ENCODE assay signal across 19 mouse cellular contexts in the genomic region with DNA sequence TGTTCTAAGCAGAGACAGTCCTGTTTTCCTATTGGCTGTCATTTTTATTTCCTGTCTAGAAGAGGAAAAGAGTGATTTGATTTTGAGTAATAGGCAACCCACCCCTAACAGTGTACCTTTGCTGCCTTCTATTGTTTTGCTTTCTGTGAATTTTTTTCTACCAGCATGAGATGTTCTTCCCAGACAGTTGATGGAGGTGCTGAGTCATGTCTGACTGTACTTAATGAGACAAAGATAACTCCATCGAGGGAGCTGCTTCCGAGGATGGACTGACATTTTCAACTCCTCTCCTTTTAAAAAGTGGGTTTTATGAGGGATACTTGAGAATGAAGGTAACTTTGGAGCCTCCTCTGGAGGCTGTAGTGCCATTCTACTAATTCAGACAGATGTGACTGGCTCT.
DNase-seq lines count a peak whose midpoint lies in the region; TF ChIP-seq lines count a peak whose summit lies in the region.
"Had no signal": no experiment of that assay in that cellular context is flagged by ENCODE, and none has a peak within 500 bp of the region (broad histone marks: within the 10 kb centered on the region; RNA-seq: fewer than 3 reads in every experiment).

No protein-coding gene starts in this region.

- no peak for TF ChIP-seq CTCF in embryonic fibroblast, embryonic 13.5 days (IDR thresholded peaks at IDR 0.05; ENCODE audit: borderline replicate concordance, insufficient read depth, low read length)
- TF ChIP-seq CTCF in lung, adult 2 months (IDR thresholded peaks at IDR 0.05; ENCODE audit: insufficient read depth, low read length), result no peak
- no peak for TF ChIP-seq CTCF in left cerebral cortex, adult 2 months (IDR thresholded peaks at IDR 0.05)

- WGBS in lung, adult 2 months, result 41% methylated on average over 2 of the region's 2 CpGs

- intact Hi-C loops in left cerebral cortex, adult 2 months (cut with DNase I), result loop anchor here (5.0 kb wide), 1 partner anchor 64 kb away; a partner anchor contains a TSS

- H3K4me1 ChIP-seq in embryonic fibroblast, embryonic 13.5 days (ENCODE audit: control insufficient read depth, insufficient read depth, low read length), result peaks cover 7% of the 10 kb centered on the region
- H3K4me1 ChIP-seq in lung, adult 2 months (ENCODE audit: control insufficient read depth, insufficient read depth, low read length), result peaks cover 8% of the 10 kb centered on the region
- H3K4me1 ChIP-seq: hindbrain, embryonic 12.5 days; hindbrain, embryonic 15.5 days; intestine, embryonic 15.5 days had no signal

- DNase-seq in 3T3-L1 (ENCODE audit: low read depth, low spot score), result peak; percentile 54
- DNase-seq in MEL-GATA-1-ER (ENCODE audit: extremely low read depth, low read depth), result peak; percentile 3
- no peak for DNase-seq in lung, adult 2 months
- no peak for DNase-seq in layer of hippocampus, adult 9-11 months
- DNase-seq in left cerebral cortex, adult 2 months (ENCODE audit: extremely low spot score in 1 of 2, low spot score in 2 of 2), result no peak
- DNase-seq: adrenal gland, adult 2 months; adrenal gland, postnatal 14 days; B cell, adult 2 months; cerebellum, adult 18-20 months; cerebellum, adult 9-10 months; cerebellum, postnatal 14 days; forebrain, postnatal 0 days; gastrocnemius, adult 2 months; gastrocnemius, postnatal 14 days; heart, adult 11 months had no signal

- no peak overlapping the region for H3K4me3 ChIP-seq in embryonic fibroblast, embryonic 13.5 days (ENCODE audit: insufficient read depth, low read length)
- no peak overlapping the region for H3K4me3 ChIP-seq in lung, adult 2 months (replicated peaks; ENCODE audit: extremely low read depth, low read depth, low read length)
- no peak overlapping the region for H3K4me3 ChIP-seq in left cerebral cortex, adult 2 months
- H3K4me3 ChIP-seq: gastrocnemius, adult 2 months; hindbrain, embryonic 12.5 days; hindbrain, embryonic 15.5 days; intestine, embryonic 15.5 days had no signal

- TF ChIP-seq POLR2A in embryonic fibroblast, embryonic 13.5 days (IDR thresholded peaks at IDR 0.05; ENCODE audit: low read depth, low read length), result no peak
- TF ChIP-seq POLR2A in lung, adult 2 months (IDR thresholded peaks at IDR 0.05; ENCODE audit: borderline replicate concordance, extremely low read depth, low read depth, low read length), result no peak

- H3K27ac ChIP-seq in embryonic fibroblast, embryonic 13.5 days (ENCODE audit: insufficient read depth, low read length), result peak overlapping the region; percentile 58; the same call in 1 of the 2 replicates
- H3K27ac ChIP-seq in left cerebral cortex, adult 2 months, result no peak overlapping the region
- H3K27ac ChIP-seq: gastrocnemius, adult 2 months; hindbrain, embryonic 12.5 days; hindbrain, embryonic 15.5 days; intestine, embryonic 15.5 days had no signal

Comparison
In these comparisons a context has a peak if more than half of its experiments do, and no peak if none do; other contexts are left out.
1. DNase-seq: peak in 3T3-L1 (single experiment) and MEL-GATA-1-ER (single experiment); none in lung, adult 2 months (single experiment), layer of hippocampus, adult 9-11 months (single experiment) and left cerebral cortex, adult 2 months (0 of 2).